Mouse (Mus musculus): ENCODE results near the gene Alcam. TPM values are rescaled to one million over a fixed set of nuclear protein-coding genes. Genes with fewer than 3 reads are reported as not detected.

Gene Alcam
- polyA plus RNA-seq, 1 experiment from 2014 or later: 18.2 TPM

GRCm38 (mm10) chr16:52452862-52453715 is 785 bp downstream of the Alcam start:
- Histone ChIP-seq H3K9me3 (no peaks in the 10 kb centered on the region), H3K4me3 (replicated peaks) (peak overlapping the region; percentile 62), H3K27ac (peak overlapping the region; percentile 75), H3K36me3 (no peaks in the 10 kb centered on the region), H3K27me3 (replicated peaks) (no peaks in the 10 kb centered on the region), H3K4me1 (replicated peaks) (peaks cover 6% of the 10 kb centered on the region; the same call in 1 of the 2 replicates), H3K9ac (peak overlapping the region; percentile 55), H3K4me2 (replicated peaks) (peak overlapping the region; percentile 86)
- WGBS: under 1% methylated on average over 54 of the region's 55 CpGs
- ATAC-seq: peak; percentile 96

- peaks cover 6% of the 10 kb centered on the region; the same call in 1 of the 2 replicates for H3K4me1 ChIP-seq (replicated peaks)
- H3K36me3 ChIP-seq: no peaks in the 10 kb centered on the region
- peak overlapping the region; percentile 62 for H3K4me3 ChIP-seq (replicated peaks)
- H3K9ac ChIP-seq: peak overlapping the region; percentile 55
- peak; percentile 24 for ATAC-seq
- H3K27ac ChIP-seq: peak overlapping the region; percentile 51
- H3K27me3 ChIP-seq (replicated peaks): no peaks in the 10 kb centered on the region
- no peaks in the 10 kb centered on the region for H3K9me3 ChIP-seq
- under 1% methylated on average over 26 of the region's 26 CpGs for WGBS
- peak overlapping the region; percentile 86 for H3K4me2 ChIP-seq (replicated peaks)
These were observed 1.4 kb downstream of the Alcam start for GRCm38 (mm10) chr16:52452477-52452831.

- Histone ChIP-seq H3K4me2 (replicated peaks) (peak overlapping the region; percentile 86), H3K9me3 (no peaks in the 10 kb centered on the region), H3K4me3 (replicated peaks) (peak overlapping the region; percentile 62), H3K4me1 (replicated peaks) (peaks cover 6% of the 10 kb centered on the region; the same call in 1 of the 2 replicates), H3K27ac (peak overlapping the region; percentile 51; the same call in 1 of the 2 replicates), H3K27me3 (replicated peaks) (no peaks in the 10 kb centered on the region), H3K36me3 (no peaks in the 10 kb centered on the region), H3K9ac (peak overlapping the region; percentile 55)
- peak; percentile 40 for ATAC-seq
- WGBS: under 1% methylated on average over 23 of the region's 23 CpGs
These were observed 1.9 kb downstream of the Alcam start for GRCm38 (mm10) chr16:52451786-52452476.

- H3K4me1 ChIP-seq (replicated peaks): peaks cover 6% of the 10 kb centered on the region; the same call in 1 of the 2 replicates
- H3K4me2 ChIP-seq (replicated peaks): peak overlapping the region; percentile 86
- H3K9me3 ChIP-seq: no peaks in the 10 kb centered on the region
- H3K9ac ChIP-seq: peak overlapping the region; percentile 55
- H3K36me3 ChIP-seq: no peaks in the 10 kb centered on the region
- no peak overlapping the region for H3K27ac ChIP-seq
- peak overlapping the region; percentile 62 for H3K4me3 ChIP-seq (replicated peaks)
- no peaks in the 10 kb centered on the region for H3K27me3 ChIP-seq (replicated peaks)
- 1% methylated on average over 15 of the region's 15 CpGs for WGBS
- no peak for ATAC-seq
These were observed 2.6 kb downstream of the Alcam start for GRCm38 (mm10) chr16:52451101-52451785.

GRCm38 (mm10) chr16:52450245-52451100 is 3.4 kb downstream of the Alcam start:
- WGBS: under 1% methylated on average over 28 of the region's 28 CpGs
- Histone ChIP-seq H3K9me3 (no peaks in the 10 kb centered on the region), H3K4me2 (replicated peaks) (peak overlapping the region; percentile 86), H3K4me3 (replicated peaks) (peak overlapping the region; percentile 62), H3K27me3 (replicated peaks) (no peaks in the 10 kb centered on the region), H3K27ac (peak overlapping the region; percentile 25), H3K36me3 (no peaks in the 10 kb centered on the region), H3K9ac (peak overlapping the region; percentile 55), H3K4me1 (replicated peaks) (peaks cover 6% of the 10 kb centered on the region; the same call in 1 of the 2 replicates)
- no peak for ATAC-seq

- ATAC-seq: no peak
- Histone ChIP-seq H3K27ac (peak overlapping the region; percentile 25; the same call in 1 of the 2 replicates), H3K4me1 (replicated peaks) (peaks cover 6% of the 10 kb centered on the region; the same call in 1 of the 2 replicates), H3K9ac (no peak overlapping the region; the same call in 1 of the 2 replicates), H3K4me2 (replicated peaks) (peak overlapping the region; percentile 86), H3K9me3 (no peaks in the 10 kb centered on the region), H3K27me3 (replicated peaks) (no peaks in the 10 kb centered on the region), H3K36me3 (no peaks in the 10 kb centered on the region), H3K4me3 (replicated peaks) (peak overlapping the region; percentile 62)
- WGBS: 16% methylated on average over 3 of the region's 3 CpGs
These were observed 4.0 kb downstream of the Alcam start for GRCm38 (mm10) chr16:52449889-52450244.

GRCm38 (mm10) chr16:52445984-52446383 is 7.9 kb downstream of the Alcam start:
- H3K9me3 ChIP-seq: no peaks in the 10 kb centered on the region
- H3K9ac ChIP-seq: no peak overlapping the region
- H3K4me3 ChIP-seq (replicated peaks): no peak overlapping the region
- ATAC-seq: peak; percentile 62
- H3K36me3 ChIP-seq: no peaks in the 10 kb centered on the region
- H3K27ac ChIP-seq: no peak overlapping the region
- WGBS: 68% methylated on average over 3 of the region's 3 CpGs
- H3K4me1 ChIP-seq (replicated peaks): peaks cover 4% of the 10 kb centered on the region; the same call in 1 of the 2 replicates
- no peak overlapping the region for H3K4me2 ChIP-seq (replicated peaks)
- H3K27me3 ChIP-seq (replicated peaks): no peaks in the 10 kb centered on the region

- Histone ChIP-seq H3K4me3 (replicated peaks) (no peak overlapping the region), H3K36me3 (no peaks in the 10 kb centered on the region), H3K4me1 (replicated peaks) (no peaks in the 10 kb centered on the region), H3K9ac (no peak overlapping the region), H3K9me3 (no peaks in the 10 kb centered on the region), H3K27me3 (replicated peaks) (no peaks in the 10 kb centered on the region), H3K27ac (no peak overlapping the region), H3K4me2 (replicated peaks) (no peak overlapping the region)
- 34% methylated on average over 9 of the region's 9 CpGs for WGBS
- no peak for ATAC-seq
These were observed 10.0 kb downstream of the Alcam start for GRCm38 (mm10) chr16:52443635-52444505.

- ATAC-seq: no peak
- H3K4me1 ChIP-seq (replicated peaks): no peaks in the 10 kb centered on the region
- H3K4me2 ChIP-seq (replicated peaks): no peak overlapping the region
- no peaks in the 10 kb centered on the region for H3K27me3 ChIP-seq (replicated peaks)
- no peak overlapping the region for H3K9ac ChIP-seq
- H3K9me3 ChIP-seq: no peaks in the 10 kb centered on the region
- 73% methylated on average over 1 of the region's 1 CpGs for WGBS
- no peak overlapping the region for H3K27ac ChIP-seq
- H3K4me3 ChIP-seq (replicated peaks): no peak overlapping the region
- H3K36me3 ChIP-seq: no peaks in the 10 kb centered on the region
These were observed 10.8 kb downstream of the Alcam start for GRCm38 (mm10) chr16:52443055-52443454.

GRCm38 (mm10) chr16:52439600-52439999 is 14.3 kb downstream of the Alcam start:
- Histone ChIP-seq H3K9ac (no peak overlapping the region), H3K4me1 (replicated peaks) (no peaks in the 10 kb centered on the region), H3K4me3 (replicated peaks) (no peak overlapping the region), H3K9me3 (no peaks in the 10 kb centered on the region), H3K27ac (no peak overlapping the region), H3K27me3 (replicated peaks) (no peaks in the 10 kb centered on the region), H3K36me3 (no peaks in the 10 kb centered on the region), H3K4me2 (replicated peaks) (no peak overlapping the region)
- ATAC-seq: no peak

GRCm38 (mm10) chr16:52439007-52439406 is 14.9 kb downstream of the Alcam start:
- no peaks in the 10 kb centered on the region for H3K4me1 ChIP-seq (replicated peaks)
- no peaks in the 10 kb centered on the region for H3K27me3 ChIP-seq (replicated peaks)
- H3K9me3 ChIP-seq: no peaks in the 10 kb centered on the region
- ATAC-seq: peak; percentile 58
- no peak overlapping the region for H3K4me2 ChIP-seq (replicated peaks)
- H3K27ac ChIP-seq: no peak overlapping the region
- H3K9ac ChIP-seq: no peak overlapping the region
- 47% methylated on average over 6 of the region's 6 CpGs for WGBS
- no peaks in the 10 kb centered on the region for H3K36me3 ChIP-seq
- H3K4me3 ChIP-seq (replicated peaks): no peak overlapping the region
